Mouse (Mus musculus) bone marrow macrophage, adult 2 months (primary cell): ENCODE results near the gene BC024978. TPM values are rescaled to one million over a fixed set of nuclear protein-coding genes. Genes with fewer than 3 reads are reported as not detected.

Experiments used
- H3K27ac ChIP-seq: 2 replicates; pipeline ENCODE4 v1.5.1; 2012; ENCODE audit warnings: low read depth, low read length; ENCODE audit not compliant: insufficient read depth
- H3K4me1 ChIP-seq: 2 replicates; pipeline ENCODE4 v1.6.1; 2012; ENCODE audit warnings: low read length; ENCODE audit not compliant: control insufficient read depth, insufficient read depth
- H3K4me3 ChIP-seq: 2 replicates; pipeline ENCODE4 v1.5.1; 2012; ENCODE audit warnings: mild to moderate bottlenecking, low read length, moderate library complexity; ENCODE audit not compliant: insufficient read depth
- CTCF ChIP-seq: IDR thresholded peaks from 2 replicates; pipeline ENCODE4 v1.5.1; 2012; ENCODE audit warnings: low read depth, mild to moderate bottlenecking, low read length, moderate library complexity
- POLR2A ChIP-seq: IDR thresholded peaks from 2 replicates; pipeline ENCODE4 v1.6.1; 2012; ENCODE audit warnings: mild to moderate bottlenecking, low read depth, low read length, borderline replicate concordance
- polyA plus RNA-seq: library from polyadenylated mRNA; stranded (reverse); fragments of >200 nt; gene quantifications from 2 replicates; pipeline ENCODE4 v1.2.4, GENCODE M21; 2012; ENCODE audit not compliant: missing spikeins, insufficient read depth, insufficient read length

The BC024978 gene
- polyA plus RNA-seq, 1 experiment, result 5.0 TPM

DNA sequence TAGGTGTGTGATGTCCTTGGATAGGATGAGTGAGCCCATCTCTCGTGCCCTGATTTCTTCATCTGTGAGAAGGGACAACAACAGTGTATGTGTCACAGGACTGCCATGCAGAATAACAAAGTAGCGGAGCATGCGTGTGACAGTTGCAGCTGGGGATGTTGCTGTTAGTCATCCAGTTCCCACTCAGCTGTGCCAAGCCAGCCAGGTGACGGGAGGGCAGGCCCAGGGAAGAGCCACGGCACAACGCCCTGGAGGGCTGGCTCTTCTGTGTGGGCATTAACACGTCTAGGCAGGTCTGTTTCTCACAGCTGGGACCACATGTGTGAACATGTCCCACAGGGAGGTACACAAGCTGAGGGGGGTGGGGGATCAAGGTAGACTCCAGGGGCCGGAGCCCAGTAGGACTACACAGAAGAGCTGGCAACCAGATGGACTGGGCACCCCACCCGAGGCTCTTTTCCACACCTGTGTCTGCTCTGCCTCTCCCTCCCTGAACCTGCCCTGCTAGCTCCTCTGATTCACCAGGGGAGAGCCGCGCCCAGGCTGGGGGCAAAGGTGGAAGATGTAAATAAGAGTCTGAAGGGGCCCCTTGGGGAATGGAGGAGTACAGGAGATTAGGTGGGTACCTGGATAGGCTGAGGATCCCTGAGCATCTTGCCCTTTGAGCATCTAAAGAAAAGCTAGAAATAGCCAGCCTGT lies 29.4 kb downstream of the BC024978 start:
- TF ChIP-seq POLR2A, result no peak
- TF ChIP-seq CTCF, result no peak
- H3K4me1 ChIP-seq, result peaks cover 34% of the 10 kb centered on the region
- no peak overlapping the region for H3K4me3 ChIP-seq
- H3K27ac ChIP-seq, result no peak overlapping the region

DNA sequence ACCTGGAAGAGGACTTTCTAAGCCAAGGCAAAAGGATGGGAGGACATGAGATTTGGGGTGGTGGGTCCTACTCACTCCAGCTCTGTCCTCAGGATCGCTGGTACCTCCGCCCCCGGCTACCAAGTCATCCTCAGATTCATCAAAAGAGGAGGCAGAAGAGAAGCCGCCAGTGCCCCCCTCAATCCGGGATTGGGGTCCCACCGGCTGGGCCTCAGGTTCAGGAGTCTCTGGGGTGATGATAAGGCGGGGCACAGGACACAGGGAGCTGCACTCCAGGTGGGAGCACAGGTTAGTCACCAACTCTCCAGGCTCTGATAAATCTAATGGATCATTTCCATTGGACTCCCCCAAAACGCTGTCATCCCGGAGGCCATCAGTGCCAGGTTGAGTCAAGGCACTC lies 31.7 kb downstream of the BC024978 start:
- TF ChIP-seq POLR2A (no peak), CTCF (no peak)
- H3K4me3 ChIP-seq, result peak overlapping the region; percentile 94
- peaks cover 39% of the 10 kb centered on the region for H3K4me1 ChIP-seq
- H3K27ac ChIP-seq, result no peak overlapping the region

DNA sequence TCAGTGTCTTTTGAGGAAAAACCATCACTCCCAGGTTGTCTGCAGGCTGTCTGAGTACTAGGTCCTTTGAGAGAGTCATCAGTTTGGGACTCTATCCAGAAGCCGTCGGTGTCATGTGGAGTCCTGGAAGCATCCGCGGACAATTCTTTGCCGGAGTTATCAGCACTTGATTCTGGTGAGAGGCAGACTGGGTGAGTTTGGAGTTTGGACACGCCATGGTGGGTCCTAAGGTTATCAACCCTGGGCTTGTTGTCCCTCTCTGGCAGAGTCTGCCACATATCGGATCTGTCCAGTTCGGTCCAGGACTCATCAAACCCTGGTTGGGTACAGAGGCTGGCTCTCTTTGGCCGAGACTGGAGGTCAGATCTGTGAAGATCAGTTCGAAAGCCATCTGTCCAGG lies 32.1 kb downstream of the BC024978 start:
- no peak for TF ChIP-seq CTCF
- no peak for TF ChIP-seq POLR2A
- Histone ChIP-seq H3K27ac (peak overlapping the region; percentile 46; the same call in 1 of the 2 replicates), H3K4me1 (peaks cover 41% of the 10 kb centered on the region), H3K4me3 (peak overlapping the region; percentile 94)

DNA sequence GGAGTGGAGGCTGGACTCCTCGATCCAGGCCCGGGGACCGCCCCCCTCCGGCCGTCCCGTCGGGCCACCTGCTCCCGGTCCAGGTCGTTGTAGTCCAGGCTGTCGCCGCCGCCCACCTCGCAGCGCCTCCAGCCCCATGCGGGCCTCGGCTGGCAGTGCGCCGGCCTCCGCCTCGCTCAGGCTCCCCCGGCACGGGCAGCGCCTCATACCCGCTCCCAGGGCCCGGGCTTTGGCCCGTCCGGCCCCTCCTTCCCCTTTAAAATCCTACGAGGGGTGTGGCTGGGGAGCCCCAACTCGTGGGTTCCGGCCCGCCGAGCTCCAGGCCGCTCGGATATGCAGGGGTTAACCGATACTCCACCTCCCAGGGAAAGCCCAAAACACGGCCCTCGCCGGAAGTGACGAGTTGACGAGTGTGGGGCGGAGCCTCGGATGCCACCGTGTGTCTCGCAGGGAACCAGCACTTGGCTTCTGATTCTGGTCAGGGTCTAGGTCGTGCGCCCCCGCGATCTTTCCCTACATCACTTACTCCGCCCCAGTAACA lies 32.8 kb downstream of the BC024978 start, which contains the start of gene Itpkc:
Itpkc (minus strand) TSS at position 381 of the 541 bp plus-strand sequence.
- Histone ChIP-seq H3K27ac (peak within 1 kb of the TSS; percentile 62), H3K4me3 (peak within 1 kb of the TSS; percentile 94), H3K4me1 (peaks cover 42% of the 10 kb centered on the region)
- TF ChIP-seq CTCF, result no peak
- TF ChIP-seq POLR2A, result no peak

DNA sequence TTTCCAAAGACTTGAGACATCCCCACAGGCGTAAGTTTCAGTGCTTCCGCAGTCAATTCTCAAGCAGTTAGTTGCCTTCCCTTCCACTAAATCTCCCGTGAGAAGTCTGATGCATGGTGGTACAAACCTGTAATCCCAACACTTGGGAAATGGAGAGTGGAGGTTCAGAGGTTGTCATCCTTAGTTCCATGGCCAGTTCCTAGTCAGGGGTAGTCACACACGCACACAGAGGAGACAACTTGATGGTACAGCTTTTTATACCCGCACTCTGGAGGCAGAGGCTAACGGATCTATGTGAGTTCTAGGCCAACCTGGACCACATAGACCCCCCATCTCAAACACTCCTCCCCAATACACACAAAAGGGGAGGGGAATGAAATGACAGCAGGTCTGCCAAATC lies 33.3 kb downstream of the BC024978 start:
- Histone ChIP-seq H3K27ac (peak overlapping the region; percentile 62), H3K4me1 (peaks cover 47% of the 10 kb centered on the region), H3K4me3 (peak overlapping the region; percentile 94)
- no peak for TF ChIP-seq CTCF
- no peak for TF ChIP-seq POLR2A

DNA sequence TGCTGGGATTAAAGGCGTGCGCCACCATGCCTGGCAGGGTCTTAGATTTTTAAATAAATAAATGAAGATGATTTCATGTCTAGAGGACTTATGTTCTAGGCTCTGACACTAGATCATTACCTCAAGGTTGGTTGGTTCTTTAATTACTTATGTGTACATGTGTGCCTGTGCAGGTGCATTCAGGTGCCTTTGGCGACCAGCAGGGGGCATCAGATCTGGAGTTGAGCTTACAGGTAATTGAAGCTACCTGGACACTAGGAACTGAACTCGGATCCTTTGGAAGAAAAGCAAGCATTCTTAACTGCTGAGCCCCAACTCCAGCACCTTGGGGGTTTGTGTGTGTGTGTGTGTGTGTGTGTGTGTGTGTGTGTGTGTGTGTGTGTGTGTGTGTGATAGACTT lies 35.2 kb downstream of the BC024978 start:
- TF ChIP-seq CTCF (no peak), POLR2A (no peak)
- Histone ChIP-seq H3K4me3 (no peak overlapping the region), H3K4me1 (peaks cover 40% of the 10 kb centered on the region), H3K27ac (no peak overlapping the region)

DNA sequence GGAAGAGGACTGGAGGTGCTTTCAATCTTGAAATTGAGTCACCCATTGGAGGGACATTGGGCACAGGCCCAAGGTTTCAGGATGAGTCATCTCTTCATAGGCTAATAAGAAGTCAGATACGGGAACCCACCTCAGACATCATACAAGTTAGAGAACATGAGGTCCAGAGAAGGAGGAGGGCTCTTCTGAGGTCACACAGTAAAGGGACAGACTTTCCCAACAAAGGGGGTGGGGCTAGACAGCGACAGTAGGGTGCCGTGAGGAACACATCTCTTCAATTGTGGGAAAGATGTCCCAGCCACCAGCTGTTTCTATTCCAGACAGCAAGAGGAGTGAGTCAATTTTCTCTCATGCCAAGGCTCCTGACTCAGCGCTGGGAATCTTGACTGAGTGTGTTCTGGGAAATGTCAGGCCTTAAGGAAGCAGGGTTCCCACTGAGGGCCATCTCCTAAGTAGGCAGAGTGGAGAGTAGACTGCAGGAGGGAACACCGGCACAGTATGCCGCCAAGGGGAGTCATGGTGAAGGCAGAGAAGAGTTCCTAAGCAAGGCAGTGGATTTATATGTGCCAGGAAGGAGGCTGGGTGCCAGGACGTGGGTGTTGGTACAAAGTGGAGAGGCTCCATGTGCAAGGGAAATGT lies 36.2 kb downstream of the BC024978 start:
- no peak for TF ChIP-seq POLR2A
- no peak for TF ChIP-seq CTCF
- Histone ChIP-seq H3K4me3 (no peak overlapping the region), H3K27ac (no peak overlapping the region), H3K4me1 (peaks cover 31% of the 10 kb centered on the region)

DNA sequence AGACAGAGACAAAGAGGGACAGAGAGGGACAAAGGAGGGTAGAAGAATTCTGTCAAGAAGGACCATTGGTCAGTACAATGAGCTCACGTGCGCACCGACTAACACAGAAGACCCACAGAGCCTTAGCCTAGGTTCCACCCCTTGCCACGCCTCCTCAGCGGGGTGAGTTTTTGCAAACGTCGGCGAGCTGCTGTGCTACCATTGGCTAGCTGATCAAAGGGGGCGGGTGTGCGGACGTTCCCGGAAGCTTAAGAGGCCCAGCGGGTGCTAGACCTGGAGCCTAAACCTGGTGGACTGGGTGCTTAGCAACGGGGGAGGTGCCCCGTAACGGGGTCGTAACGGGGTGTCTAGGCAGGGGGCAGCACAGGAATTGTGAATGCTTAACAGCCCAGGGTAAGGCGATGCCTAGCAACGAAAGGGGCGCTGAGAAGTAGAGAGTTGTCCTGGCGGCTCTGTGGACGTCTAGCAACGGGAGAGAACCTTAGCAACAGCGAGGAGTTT lies 37.2 kb downstream of the BC024978 start, which contains the start of gene Coq8b:
Coq8b (plus strand) TSS at position 243 of the 501 bp plus-strand sequence.
- Histone ChIP-seq H3K4me1 (peaks cover 23% of the 10 kb centered on the region), H3K4me3 (peak within 1 kb of the TSS; percentile 96), H3K27ac (peak within 1 kb of the TSS; percentile 17; the same call in 1 of the 2 replicates)
- TF ChIP-seq CTCF (no peak), POLR2A (0 out of 2 replicates have a peak, but pooled peaks have one; percentile 3)

DNA sequence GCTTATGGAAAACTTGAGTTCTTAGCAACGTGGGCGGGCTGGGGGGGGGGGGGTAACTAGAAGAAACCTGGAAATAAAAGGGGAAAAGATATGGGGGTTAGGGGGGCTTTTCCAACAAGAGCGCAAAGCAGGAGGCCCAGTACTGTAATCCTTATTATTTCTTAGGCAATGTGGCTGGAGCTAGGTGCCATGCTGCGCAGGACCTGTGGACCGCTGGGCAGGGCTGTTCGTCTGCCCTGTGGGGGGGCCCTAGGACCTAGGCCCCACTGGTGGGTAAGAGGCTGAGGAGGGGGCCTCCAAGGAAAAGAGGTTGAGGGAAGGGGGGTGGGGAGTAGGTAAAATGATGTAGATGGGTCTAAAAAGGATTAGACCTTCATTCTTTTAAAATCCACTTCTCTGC lies 37.7 kb downstream of the BC024978 start:
- H3K4me3 ChIP-seq, result peak overlapping the region; percentile 96
- H3K27ac ChIP-seq, result no peak overlapping the region
- TF ChIP-seq CTCF, result no peak
- TF ChIP-seq POLR2A, result no peak
- peaks cover 23% of the 10 kb centered on the region for H3K4me1 ChIP-seq

DNA sequence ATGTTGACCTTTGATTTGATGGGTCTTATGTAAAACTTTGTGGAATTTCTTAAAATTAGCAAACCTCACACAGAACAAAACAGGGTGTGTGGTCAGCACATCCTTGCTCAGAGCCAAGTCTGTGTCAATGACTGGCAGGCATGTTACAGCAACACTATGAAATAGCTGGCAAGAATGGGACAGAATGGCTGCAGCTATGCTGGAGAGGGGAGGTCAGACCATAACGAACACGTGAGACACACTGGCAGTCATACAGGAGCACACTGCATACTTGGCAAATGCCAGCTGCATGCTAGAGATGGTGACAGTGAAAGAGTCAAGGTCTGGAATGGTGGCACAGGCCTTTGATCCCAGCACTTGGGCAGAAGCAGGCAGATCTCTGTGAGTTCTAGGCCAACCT lies 40.1 kb downstream of the BC024978 start:
- TF ChIP-seq CTCF (no peak), POLR2A (no peak)
- Histone ChIP-seq H3K27ac (no peak overlapping the region), H3K4me1 (peaks cover 25% of the 10 kb centered on the region), H3K4me3 (no peak overlapping the region)
